Mouse (Mus musculus) G1E-ER4 (cell line): ENCODE results near the gene Lnx1. TPM values are rescaled to one million over a fixed set of nuclear protein-coding genes. Genes with fewer than 3 reads are reported as not detected.

Source experiments
- GATA1 ChIP-seq: IDR thresholded peaks from one replicate; pipeline ENCODE4 v1.8.0; 2012; ENCODE audit warnings: low read length, inconsistent platforms
- polyA plus RNA-seq: library from polyadenylated mRNA; stranded (reverse); fragments of >175 nt; gene quantifications from 2 replicates; pipeline ENCODE4 v1.2.3, GENCODE M21; 2012

Lnx1 gene
- not detected in 2 replicates for polyA plus RNA-seq

GRCm38 (mm10) chr5:74702766-74703165, at the start of gene Lnx1:
Gene Lnx1, minus strand, starts transcription at chr5:74702912.
- TF ChIP-seq GATA1 = no peak

DNA sequence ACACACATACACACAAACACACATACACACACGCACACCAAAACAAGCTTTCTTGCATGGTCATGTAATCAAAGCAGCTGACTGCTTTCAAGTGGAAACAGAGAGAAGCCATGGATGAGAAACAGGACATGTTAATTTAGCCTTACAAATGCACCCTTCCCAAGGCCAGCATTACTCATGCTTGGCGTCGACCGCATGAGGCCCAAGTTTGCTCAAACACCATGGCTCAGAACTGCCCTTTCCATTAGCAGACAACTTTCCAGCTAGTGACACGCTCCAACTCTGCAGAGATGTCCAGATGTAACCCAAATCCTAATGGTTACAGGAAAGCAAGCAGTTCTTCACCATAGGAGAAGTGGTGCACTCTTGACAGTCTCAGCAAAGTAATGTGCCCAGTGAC, 47.8 kb upstream of the Lnx1 start:
- TF ChIP-seq GATA1 = no peak

GRCm38 (mm10) chr5:74747476-74747875, 44.8 kb upstream of the Lnx1 start:
- no peak for TF ChIP-seq GATA1

DNA sequence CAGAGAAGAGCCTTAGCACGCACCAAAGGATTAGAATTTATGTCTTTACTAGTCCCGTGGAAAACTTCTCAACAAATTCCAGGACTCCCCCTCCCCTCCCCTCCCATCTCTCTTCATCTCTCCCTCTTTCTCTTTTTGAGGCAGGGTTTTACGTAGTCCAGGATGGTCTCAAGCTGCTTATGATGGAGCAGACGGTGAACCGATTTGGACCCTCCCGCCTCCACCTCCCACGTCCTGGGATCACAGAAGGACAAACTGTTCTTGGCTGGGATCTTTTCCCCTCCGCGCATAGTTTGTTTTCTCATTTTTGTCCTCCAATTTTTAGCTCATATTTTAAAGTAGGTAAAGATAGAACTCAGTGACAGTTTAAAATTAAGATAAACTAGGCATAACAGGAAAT, 38.2 kb upstream of the Lnx1 start:
- no peak for TF ChIP-seq GATA1

GRCm38 (mm10) chr5:74739435-74739834, 36.7 kb upstream of the Lnx1 start:
- no peak for TF ChIP-seq GATA1

- TF ChIP-seq GATA1 = no peak
Measured at GRCm38 (mm10) chr5:74738312-74738711, 35.6 kb upstream of the Lnx1 start.

DNA sequence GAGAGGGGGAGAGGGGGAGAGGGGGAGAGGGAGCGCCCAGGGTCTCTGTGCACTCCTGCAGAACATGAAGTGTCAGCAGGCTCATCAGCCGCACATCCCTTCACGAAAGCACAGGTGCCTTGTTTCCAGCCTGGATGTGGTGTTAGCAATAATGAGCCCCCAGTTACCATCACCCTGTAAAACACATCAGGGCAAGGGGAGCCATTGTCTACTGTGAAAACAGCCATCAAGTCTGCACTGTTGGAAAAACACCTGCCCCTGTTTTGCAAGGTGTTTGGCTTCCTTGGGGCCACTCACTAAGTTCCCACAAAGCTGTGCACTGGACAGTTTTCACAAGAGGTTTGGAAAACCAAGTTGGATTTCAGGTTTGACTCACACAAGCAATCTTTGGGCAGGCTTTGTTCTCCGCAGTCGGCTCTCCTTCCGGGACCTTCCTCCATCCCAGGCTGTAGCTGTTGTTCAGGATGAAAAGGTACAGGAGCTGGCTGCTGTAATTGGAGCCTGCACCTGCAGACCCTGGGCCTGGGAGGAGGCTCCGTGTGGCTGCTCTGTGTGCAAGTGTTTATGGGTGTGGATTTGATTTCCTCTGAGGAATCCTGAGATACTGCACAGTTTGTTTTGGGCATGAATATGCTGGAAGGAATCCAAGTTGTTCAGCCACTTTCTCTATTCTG, 31.3 kb upstream of the Lnx1 start:
- no peak for TF ChIP-seq GATA1

GRCm38 (mm10) chr5:74732613-74733012, 29.9 kb upstream of the Lnx1 start:
- no peak for TF ChIP-seq GATA1

DNA sequence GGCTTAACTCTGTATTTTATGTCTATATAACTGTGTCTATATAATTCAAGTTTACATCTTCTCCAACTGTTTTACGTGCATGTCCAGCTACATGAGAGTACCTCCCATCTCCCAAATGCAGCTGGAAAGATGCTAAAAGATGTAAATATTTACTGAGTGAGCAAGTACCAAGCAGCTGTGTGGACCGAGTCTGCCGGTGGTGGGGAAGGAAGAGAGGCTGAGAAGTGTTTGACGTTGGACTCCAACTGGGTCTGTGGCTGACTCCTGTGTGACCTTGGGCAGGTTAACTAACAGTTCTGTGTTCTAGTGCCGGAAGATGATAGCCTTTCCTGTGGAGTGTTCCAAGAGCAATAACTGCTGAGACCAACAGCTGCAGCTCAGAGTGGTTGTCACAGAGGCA, 27.9 kb upstream of the Lnx1 start:
- no peak for TF ChIP-seq GATA1

DNA sequence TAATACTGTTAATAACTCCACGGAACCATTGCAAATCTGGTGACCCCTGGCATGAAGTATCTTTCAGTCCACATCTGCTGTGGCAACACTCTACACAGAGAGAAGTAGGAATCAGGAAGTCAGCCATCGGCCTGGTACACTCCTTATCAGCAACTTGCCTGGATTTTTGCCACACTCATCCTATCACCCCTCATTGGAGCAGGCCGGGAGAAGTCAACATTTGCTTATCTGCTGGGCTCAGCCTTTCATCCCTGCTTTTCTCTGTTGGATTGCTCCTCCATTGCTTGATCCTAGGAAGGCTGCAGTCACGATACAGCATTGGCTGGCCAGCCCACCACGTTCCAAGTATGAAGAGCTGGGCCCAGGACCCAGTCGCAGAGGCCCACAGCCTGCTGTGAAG, 26.9 kb upstream of the Lnx1 start:
- no peak for TF ChIP-seq GATA1

DNA sequence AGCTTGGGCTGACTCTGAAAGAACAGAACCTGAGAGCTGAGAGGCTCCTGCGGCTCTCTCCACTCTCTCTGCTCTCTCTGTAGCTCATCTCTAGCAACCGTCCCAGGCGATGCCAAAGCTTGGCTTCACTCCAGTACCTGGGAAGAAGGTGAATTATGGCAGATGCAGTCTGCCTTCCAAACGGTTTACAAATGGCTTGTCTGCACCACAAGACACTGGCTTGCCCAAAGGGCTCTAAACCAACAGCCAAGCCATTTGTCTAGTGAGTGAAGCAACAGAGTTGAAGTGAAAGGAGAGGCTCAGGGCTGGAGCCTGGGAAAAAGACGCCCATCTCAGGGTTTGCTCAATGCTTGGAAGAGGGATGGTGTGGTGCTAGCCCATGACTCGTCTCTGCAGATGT, 25.5 kb upstream of the Lnx1 start:
- TF ChIP-seq GATA1 = no peak

DNA sequence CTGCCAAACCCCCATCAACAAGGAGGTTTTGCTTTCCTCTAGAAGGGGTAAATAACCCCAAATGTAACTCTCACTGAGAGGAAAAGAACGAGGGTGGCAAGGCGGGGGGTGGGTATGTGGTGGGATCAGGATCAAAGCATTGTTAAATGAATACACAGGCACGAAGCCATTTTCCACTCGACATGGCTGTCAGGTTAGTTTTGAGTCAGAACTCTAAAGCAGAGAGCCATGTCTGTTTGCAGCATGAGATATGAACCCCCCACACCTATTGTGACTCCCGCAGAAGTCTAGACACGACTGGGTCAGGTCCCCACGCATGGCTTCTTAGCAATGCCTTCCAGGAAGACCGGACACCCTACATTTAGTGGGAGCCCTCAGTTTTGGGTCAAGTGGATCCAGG, 24.6 kb upstream of the Lnx1 start:
- TF ChIP-seq GATA1 = no peak

DNA sequence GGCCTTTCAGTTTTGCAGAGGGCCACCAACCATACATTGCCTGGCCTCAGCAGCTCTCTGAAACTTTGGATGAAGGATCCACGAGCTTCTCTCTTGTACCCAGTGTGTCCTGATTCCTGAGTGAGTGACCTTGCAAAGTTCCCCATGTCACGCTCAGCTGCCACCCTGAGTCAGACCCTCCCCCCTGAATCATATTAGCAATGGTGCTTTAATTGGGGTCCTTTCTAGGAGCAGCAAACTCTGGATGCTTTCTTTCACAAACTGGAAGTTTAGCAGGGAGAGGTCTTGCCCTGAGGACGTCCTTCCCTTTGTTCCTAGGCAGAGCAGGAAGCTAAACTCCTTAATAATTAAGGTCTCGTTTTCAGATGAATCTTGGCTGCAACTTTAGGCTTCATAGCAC, 22.8 kb upstream of the Lnx1 start:
- TF ChIP-seq GATA1 = no peak

DNA sequence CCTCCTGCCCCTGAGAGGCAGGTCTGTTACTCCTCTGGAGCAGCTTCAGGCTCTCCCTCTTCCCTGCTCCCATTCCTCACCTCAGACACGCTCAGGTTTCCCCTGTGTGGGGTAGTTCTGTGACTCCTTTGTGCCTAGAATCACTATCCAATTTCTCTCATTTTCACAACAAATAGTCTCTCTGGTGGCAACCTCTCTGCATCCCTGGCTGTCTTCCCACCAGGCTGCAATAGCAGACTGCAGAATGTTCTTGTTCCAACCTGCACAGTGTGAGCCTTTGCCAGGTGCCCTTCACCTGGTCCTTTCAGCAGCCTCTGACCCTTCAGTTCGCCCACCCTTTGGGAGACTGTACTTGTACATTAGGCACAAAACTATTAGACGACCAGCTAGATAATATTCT, 19.1 kb upstream of the Lnx1 start:
- TF ChIP-seq GATA1 = no peak

- no peak for TF ChIP-seq GATA1
Measured at GRCm38 (mm10) chr5:74720661-74721060, 17.9 kb upstream of the Lnx1 start.

GRCm38 (mm10) chr5:74716165-74716564, 13.5 kb upstream of the Lnx1 start:
- TF ChIP-seq GATA1 = no peak

- TF ChIP-seq GATA1 = no peak
Measured at GRCm38 (mm10) chr5:74712811-74713210, 10.1 kb upstream of the Lnx1 start.

DNA sequence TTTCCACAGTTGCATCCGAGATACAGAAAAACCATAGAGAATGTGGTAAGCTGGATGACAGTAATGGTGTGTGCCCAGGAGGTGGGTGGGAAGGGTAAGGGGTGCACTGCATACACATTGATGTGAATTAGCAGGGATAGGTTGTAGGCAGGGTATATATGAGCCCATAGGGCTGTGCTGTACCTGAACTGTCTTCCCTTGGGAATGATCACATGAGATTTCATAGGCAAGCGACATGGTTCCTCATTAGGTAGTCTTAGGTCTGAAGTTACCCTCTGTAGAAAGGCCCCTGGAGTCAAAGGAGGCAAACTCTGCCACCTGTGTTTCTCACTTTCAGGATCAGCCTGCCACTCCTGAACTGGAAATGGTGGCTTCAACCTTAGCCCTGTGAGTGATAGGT, 9.3 kb upstream of the Lnx1 start:
- no peak for TF ChIP-seq GATA1
